Mouse (Mus musculus) ES-E14 (cell line): ENCODE measurements around the gene Rab33b. TPM values are rescaled to one million over a fixed set of nuclear protein-coding genes. Genes with fewer than 3 reads are reported as not detected.

Source experiments
- DNase-seq: peaks from one replicate; pipeline ENCODE4 v3.0.0-alpha.2; 2013; ENCODE audit warnings: low read depth, low spot score
- H3K27ac ChIP-seq: 2 replicates; pipeline ENCODE4 v1.5.1; 2012; ENCODE audit warnings: low read depth, mild to moderate bottlenecking, low read length, moderate library complexity, mixed read lengths; ENCODE audit not compliant: poor library complexity, insufficient read depth, severe bottlenecking
- H3K36me3 ChIP-seq: 2 replicates; pipeline ENCODE4 v1.6.1; 2012; ENCODE audit warnings: mild to moderate bottlenecking, low read length, moderate library complexity, mixed read lengths; ENCODE audit not compliant: control insufficient read depth, poor library complexity, insufficient read depth, severe bottlenecking
- H3K4me1 ChIP-seq, 2 experiments: fragments of 150-350 bp in 1 of 2; sonication (generic) in 1 of 2; 2 replicates each; pipeline ENCODE4 v1.6.1; 2012; ENCODE audit warnings: low read length in 2 of 2, mild to moderate bottlenecking in 1 of 2, mixed read lengths in 1 of 2; ENCODE audit not compliant: control insufficient read depth in 2 of 2, insufficient read depth in 2 of 2, poor library complexity in 1 of 2
- H3K4me3 ChIP-seq, 2 experiments: fragments of 150-350 bp in 1 of 2; sonication (generic) in 1 of 2; 2 replicates each; pipeline ENCODE4 v1.5.1; 2012; ENCODE audit warnings: low read length in 2 of 2, low read depth in 1 of 2, mild to moderate bottlenecking in 1 of 2, mixed read lengths in 1 of 2; ENCODE audit not compliant: insufficient read depth in 1 of 2, poor library complexity in 1 of 2, severe bottlenecking in 1 of 2
- H3K9ac ChIP-seq: 2 replicates; pipeline ENCODE4 v1.6.1; 2012; ENCODE audit warnings: low read depth, mild to moderate bottlenecking, low read length, mixed read lengths; ENCODE audit not compliant: poor library complexity, insufficient read depth, severe bottlenecking
- H3K9me3 ChIP-seq: fragments of 150-350 bp; sonication (generic); 2 replicates; pipeline ENCODE4 v1.6.1; 2012; ENCODE audit warnings: low read depth, mild to moderate bottlenecking, low read length; ENCODE audit not compliant: control insufficient read depth, insufficient read depth
- CHD2 ChIP-seq: IDR thresholded peaks from 2 replicates; pipeline ENCODE4 v1.6.1; 2014; ENCODE audit warnings: mild to moderate bottlenecking, low read depth, low read length, inconsistent platforms
- HCFC1 ChIP-seq: IDR thresholded peaks from 2 replicates; pipeline ENCODE4 v1.6.1; 2012; ENCODE audit warnings: low read length, inconsistent platforms, borderline replicate concordance; ENCODE audit not compliant: insufficient read depth
- MAFK ChIP-seq: IDR thresholded peaks from 2 replicates; pipeline ENCODE4 v1.6.1; 2014; ENCODE audit warnings: mild to moderate bottlenecking, low read depth, low read length, inconsistent platforms; ENCODE audit not compliant: insufficient read depth
- ZC3H11A ChIP-seq: IDR thresholded peaks from 2 replicates; pipeline ENCODE4 v1.6.1; 2012; ENCODE audit warnings: low read depth, mild to moderate bottlenecking, inconsistent platforms, low read length, borderline replicate concordance
- ZNF384 ChIP-seq: IDR thresholded peaks from 2 replicates; pipeline ENCODE4 v1.6.1; 2012; ENCODE audit warnings: low read depth, low read length, inconsistent platforms
- in situ Hi-C, 2 experiments: fragments of 600-800 bp; cut with MboI; formaldehyde crosslinking; loops; one replicate each; pipeline ENCODE4 v1.15.1; 2025; ENCODE audit warnings: low sequenced_read_pairs in 2 of 2, inconsistent platforms in 1 of 2; ENCODE audit not compliant: unreplicated experiment in 2 of 2
- total RNA-seq: library from RNA; depleted of rRNA; stranded (reverse); fragments of 300-350 nt; gene quantifications from 2 replicates; pipeline ENCODE4 v1.2.3, GENCODE M21; 2012

Gene Rab33b
- total RNA-seq, 1 experiment: 7.5 TPM

GRCm38 (mm10) chr3:51511983-51512382 lies 28.3 kb downstream of the Rab33b start:
- H3K4me3 ChIP-seq: no peak overlapping the region
- no peaks in the 10 kb centered on the region for H3K36me3 ChIP-seq
- H3K27ac ChIP-seq: no peak overlapping the region
- DNase-seq: no peak
- H3K9me3 ChIP-seq: no peaks in the 10 kb centered on the region
- in situ Hi-C loops: loop anchor here in 1 of 2 experiments (10.0 kb wide), 1 partner anchor 143 kb away; no protein-coding TSS in a partner anchor
- H3K4me1 ChIP-seq: no peaks in the 10 kb centered on the region
- no peak overlapping the region for H3K9ac ChIP-seq
- TF ChIP-seq CHD2 (no peak), HCFC1 (no peak), ZNF384 (no peak), MAFK (no peak)

- in situ Hi-C loops: loop anchor here in 1 of 2 experiments (10.0 kb wide), 1 partner anchor 137 kb away; no protein-coding TSS in a partner anchor
- Histone ChIP-seq H3K4me3 (no peak overlapping the region), H3K4me1 (peaks cover 0 to 7% of the 10 kb centered on the region in 2 experiments; a peak in 3 of 4 replicates), H3K9me3 (no peaks in the 10 kb centered on the region), H3K27ac (no peak overlapping the region), H3K9ac (no peak overlapping the region), H3K36me3 (no peaks in the 10 kb centered on the region)
- no peak for TF ChIP-seq CHD2
- no peak for TF ChIP-seq MAFK
- TF ChIP-seq ZNF384: no peak
- TF ChIP-seq HCFC1: no peak
- no peak for TF ChIP-seq ZC3H11A
- DNase-seq: no peak
These were observed 33.7 kb downstream of the Rab33b start for GRCm38 (mm10) chr3:51517467-51517866.

- Histone ChIP-seq H3K4me1 (peaks cover 0 to 7% of the 10 kb centered on the region in 2 experiments; a peak in 3 of 4 replicates), H3K9ac (no peak overlapping the region), H3K27ac (no peak overlapping the region), H3K4me3 (no peak overlapping the region), H3K36me3 (no peaks in the 10 kb centered on the region), H3K9me3 (no peaks in the 10 kb centered on the region)
- no peak for DNase-seq
- in situ Hi-C loops: loop anchor here in 1 of 2 experiments (10.0 kb wide), 1 partner anchor 137 kb away; no protein-coding TSS in a partner anchor
- no peak for TF ChIP-seq MAFK
- no peak for TF ChIP-seq ZC3H11A
- TF ChIP-seq ZNF384: no peak
- no peak for TF ChIP-seq CHD2
- no peak for TF ChIP-seq HCFC1
These were observed 34.4 kb downstream of the Rab33b start for GRCm38 (mm10) chr3:51517878-51518762.

- in situ Hi-C loops: loop anchor here in 1 of 2 experiments (10.0 kb wide), 1 partner anchor 136 kb away; no protein-coding TSS in a partner anchor
- Histone ChIP-seq H3K4me1 (peaks cover 0 to 7% of the 10 kb centered on the region in 2 experiments; a peak in 3 of 4 replicates), H3K27ac (no peak overlapping the region), H3K4me3 (no peak overlapping the region), H3K9me3 (no peaks in the 10 kb centered on the region), H3K9ac (no peak overlapping the region), H3K36me3 (no peaks in the 10 kb centered on the region)
- no peak for TF ChIP-seq HCFC1
- no peak for TF ChIP-seq CHD2
- DNase-seq: no peak
These were observed 35.0 kb downstream of the Rab33b start for GRCm38 (mm10) chr3:51518763-51519121.
